Mouse (Mus musculus) CD4-positive, CD25-positive, alpha-beta regulatory T cell, adult 4 months (primary cell): ENCODE measurements at regions not wholly inside any gene's neighbourhood (a gene's known extent, or its start where the extent isn't known, plus 50 kb on each side); places are given as distances from the start of the nearest gene placed in this dataset.

Experiments
- ATAC-seq: one replicate; pipeline ENCODE4 v1.8.0; 2017

DNA sequence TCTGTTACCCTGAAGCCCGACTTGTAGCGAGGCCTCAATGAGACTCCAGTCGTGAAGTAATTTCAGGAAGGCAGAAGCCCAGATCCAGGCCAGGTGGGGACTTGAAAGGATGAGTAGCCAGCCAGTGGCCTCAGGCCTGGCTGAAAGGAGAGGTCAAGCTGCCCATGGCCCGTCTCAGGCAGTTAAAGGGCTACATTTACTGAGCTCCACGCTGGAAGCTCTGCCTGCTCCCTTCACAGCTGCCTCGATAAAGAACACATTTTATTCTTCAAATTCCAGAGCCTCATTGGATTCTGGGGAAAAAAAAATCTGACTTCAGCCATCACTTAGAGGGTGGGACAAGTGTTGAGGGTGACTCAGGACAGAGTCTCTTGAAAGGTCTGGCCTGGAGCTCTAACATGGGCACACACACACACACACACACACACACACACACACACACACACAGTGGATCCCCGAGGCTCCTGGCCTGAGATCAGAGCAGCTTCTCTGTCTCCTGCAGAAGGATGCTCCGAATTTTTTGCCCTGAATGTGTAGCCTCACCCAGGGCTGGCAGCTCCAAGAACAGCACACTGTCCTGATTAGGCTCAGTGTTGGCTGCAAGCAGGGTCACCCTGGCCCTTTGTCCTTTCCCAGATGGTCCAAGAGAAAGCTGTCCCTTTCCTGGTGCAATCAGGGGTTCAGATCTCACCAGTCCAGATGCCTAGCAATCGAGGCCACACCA, 53.0 kb downstream of the Gadd45g start:
- ATAC-seq: no peak

GRCm38 (mm10) chr13:51900043-51900440, 53.6 kb downstream of the Gadd45g start:
- ATAC-seq: no peak

DNA sequence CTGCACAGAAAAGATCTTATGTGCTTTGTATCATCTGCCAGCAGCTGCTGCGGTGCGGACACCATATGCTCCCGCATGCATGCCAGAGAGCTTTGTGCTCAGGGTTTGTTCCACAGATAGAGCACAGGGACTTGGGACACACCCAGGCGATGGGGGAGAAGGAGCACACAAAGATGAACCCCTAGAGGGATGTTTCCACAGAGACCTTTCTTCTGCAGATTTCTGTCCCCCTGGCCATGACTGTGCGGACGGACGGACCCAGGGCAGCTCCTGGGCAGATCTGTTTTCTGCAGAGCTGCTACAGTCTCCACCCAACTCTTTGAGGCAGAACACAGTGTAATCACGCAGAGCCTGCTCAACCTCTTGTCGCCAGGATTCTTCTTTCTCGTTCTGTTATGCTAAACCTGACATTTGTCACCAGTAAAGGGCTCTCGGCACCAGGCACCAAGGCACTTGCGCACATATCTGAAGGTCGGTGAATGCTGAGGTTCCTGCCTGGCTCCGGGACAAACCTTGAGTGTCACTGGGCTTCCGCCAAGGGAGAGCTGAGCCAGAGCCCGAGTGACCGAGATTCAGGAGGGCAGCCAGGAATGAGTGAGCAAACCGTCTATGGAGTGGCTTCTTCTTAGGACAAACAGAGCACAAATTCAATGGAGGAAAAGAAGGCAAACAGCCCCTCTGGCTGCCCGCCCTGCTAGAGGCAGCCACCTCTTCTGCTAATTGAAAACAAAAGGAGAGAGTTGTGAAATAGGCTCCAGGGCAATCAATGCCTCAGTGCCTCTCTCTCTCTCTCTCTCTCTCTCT, 56.2 kb downstream of the Gadd45g start:
- ATAC-seq: no peak

DNA sequence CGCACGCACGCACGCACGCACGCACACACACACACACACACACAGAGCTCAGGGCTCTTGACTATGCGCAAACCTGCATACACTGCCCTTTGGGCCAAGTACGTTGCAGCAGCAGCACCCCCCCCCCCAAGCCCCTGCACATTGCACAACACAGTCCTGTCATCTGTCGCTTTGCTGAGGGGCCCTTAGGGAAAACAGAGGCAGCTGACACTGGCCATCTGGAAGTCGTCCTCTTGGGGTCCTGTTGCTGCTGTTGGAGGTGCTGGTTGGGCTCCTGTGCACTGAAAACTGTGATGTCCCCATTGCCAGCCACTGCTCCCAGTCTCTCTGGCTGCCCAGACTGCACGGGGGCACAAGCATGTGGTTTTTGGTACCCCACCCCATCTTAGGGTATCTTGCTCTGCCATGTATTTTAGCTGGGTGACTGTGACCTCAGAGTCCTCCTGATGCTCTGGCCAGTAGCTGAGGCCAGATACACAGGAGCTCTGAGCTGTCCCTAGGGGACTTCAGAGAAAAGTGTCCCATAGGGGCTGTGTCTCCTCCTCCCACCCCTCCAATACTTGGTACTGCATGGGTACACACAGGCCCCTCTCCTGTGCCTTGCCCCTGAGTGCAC, 57.0 kb downstream of the Gadd45g start:
- ATAC-seq: no peak

DNA sequence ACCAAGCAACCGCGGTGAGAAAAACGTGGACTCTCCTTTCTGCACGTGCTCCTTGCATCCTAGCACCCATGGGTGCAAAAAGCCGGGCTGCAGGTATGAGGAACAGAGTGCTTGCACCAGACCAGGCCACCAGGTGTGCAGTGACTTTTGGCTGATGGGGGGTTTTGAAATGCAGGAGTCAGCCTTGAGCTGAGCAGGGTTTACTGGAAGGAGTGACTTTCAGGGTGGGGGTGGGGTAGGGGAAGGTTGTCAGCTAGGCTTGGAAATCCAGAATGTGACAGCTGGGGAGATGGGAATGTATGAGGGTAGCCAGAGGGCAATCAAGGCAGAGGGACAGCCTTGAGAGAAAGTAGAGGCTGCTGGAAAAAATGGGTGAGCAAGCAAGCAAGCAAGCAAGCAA, 58.8 kb downstream of the Gadd45g start:
- ATAC-seq: no peak

DNA sequence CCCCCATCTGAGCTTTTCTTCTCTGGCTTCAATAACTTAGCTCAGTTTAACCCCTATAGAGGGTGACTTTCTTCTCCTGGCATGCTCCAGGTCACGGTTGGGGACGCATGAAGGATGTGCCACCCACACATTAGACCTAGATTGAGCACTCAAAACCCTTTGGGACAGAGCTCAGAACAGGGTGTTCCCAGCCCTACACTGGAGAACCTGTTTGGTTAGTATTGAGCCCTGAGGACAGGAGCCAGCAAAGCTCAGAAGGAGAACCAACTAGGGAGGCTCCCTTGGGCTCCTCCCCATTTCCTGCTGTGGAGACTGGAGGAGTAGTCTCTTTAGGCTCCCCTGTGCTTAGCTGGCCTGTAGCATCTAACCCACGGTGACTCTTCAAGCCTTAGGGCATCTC, 59.6 kb downstream of the Gadd45g start:
- no peak for ATAC-seq

DNA sequence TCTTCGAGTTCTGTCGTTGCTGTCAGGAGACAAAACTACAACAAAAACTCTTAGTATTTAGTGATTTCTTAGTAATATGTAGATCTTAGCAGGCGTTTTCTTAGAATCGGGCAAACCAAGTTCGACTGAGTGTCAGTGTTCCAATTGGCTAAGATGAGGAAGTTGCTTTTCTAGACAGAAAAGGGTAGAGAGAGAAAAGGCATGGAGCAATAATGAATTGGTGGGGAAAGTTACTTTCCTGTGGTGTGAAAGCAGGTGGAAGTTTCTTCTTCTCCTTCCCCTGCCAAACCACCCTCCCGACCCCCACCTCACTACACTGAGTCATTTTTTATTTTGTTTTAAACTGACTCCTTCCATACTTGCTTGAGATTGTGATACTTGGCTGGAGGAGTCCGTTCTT, 62.0 kb downstream of the Gadd45g start:
- no peak for ATAC-seq

DNA sequence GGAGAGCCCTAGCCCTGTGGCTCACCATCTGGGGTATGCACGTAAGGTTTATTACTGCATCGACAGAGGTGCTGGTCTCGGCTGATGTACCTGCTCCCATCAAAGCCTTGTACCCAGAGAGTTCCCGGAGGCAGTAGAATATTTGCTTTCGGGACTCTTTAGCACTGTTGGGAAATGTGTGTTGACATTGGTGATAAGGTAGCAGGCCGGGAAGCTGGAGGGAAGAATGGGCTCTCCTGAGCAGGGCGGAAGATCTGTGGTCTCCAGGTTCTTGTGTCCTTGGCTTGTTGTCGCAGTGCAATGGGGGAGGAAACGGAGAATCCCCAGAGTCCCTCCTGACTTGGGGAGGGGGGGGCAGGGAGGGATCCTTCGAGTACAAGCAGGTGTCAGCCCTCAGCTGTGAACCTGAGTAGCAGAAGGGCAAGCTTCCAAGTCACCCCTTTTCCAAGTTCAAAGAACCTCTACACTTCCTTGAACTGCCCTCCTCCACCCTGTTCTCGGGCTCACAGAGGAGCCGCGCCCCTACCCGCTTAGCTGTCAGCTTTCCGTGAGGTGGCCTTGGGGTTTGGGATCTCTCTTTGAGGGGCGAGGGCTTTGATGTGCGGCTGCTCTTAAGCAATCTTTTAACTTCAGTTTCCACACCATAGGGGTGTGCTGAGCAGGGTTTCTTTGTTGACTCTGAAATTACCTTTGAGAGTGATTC, 65.0 kb downstream of the Gadd45g start:
- ATAC-seq: no peak

GRCm38 (mm10) chr13:51912477-51912876, 66.0 kb downstream of the Gadd45g start:
- ATAC-seq: no peak

GRCm38 (mm10) chr13:51912994-51913393, 66.5 kb downstream of the Gadd45g start:
- ATAC-seq: no peak

DNA sequence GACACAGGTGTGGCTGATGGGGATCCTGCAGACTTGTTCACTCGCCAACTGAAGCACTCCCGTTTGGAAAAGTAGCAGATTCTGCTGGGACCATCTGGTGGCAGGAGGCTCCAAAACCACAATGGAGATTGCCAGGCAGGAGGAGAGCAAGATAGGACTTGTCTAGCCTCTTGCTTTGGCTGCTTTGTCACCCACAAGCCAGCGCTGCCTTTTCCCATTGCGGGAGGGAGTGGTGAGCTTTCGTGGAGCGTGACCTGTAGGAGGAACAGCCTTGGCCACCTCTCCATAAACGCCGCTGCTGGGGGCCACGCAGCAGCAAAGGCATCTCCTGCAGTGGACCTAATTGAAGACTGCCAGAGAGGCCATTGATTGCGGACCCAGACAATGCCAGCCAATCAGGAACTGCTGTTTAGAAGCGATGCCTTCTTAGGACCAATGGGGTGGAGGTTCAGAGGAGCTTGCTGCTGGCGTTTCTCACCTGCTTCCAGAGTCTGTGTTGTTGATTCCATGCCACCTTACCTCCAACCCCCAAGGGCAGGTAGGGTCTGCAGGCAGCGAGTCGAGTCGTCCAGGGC, 70.3 kb downstream of the Gadd45g start:
- no peak for ATAC-seq

DNA sequence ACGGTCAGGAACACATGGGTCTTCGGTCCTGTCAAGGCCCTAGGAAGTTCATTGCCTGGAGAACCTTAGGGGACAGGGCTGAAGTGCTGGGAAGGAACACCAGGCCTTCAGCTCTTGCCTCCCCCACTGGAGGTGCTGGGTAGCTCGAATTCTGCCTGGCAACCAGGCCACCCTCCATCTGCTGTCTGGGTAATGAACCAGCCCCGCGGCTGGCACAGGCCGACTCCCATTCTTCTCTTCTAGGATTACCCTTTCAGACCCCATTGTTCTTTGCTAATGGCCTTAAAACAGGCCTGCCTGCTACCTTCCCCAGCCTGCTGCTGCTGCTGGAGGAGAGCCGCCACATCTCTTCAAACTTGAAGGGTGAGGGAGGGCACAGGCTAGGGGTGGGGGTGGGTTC, 71.2 kb downstream of the Gadd45g start:
- ATAC-seq: no peak

- ATAC-seq: no peak
Measured at GRCm38 (mm10) chr13:51918108-51918507, 71.6 kb downstream of the Gadd45g start.

DNA sequence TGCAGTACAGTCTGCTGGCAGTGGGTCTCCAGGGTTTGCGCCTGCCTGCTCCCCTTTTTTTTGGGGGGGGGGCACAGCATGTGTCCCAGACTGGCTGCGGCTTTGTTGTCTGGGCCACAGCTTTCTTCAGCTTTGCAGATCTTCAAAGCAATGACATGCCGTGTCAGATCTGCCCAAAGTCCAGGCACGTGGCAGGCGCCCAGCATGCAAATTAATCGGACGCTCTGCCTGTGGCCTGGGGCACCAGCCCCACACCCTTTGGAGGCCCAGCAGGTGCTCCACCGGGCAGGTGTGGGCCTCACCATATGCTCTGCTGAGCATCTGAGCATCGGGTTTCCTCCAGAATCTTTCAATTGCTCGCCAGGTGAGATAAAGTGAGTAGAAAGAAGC, 72.3 kb downstream of the Gadd45g start:
- ATAC-seq: no peak

GRCm38 (mm10) chr13:51919171-51919793, 72.8 kb downstream of the Gadd45g start:
- no peak for ATAC-seq

GRCm38 (mm10) chr13:51919937-51920336, 73.5 kb downstream of the Gadd45g start:
- no peak for ATAC-seq

DNA sequence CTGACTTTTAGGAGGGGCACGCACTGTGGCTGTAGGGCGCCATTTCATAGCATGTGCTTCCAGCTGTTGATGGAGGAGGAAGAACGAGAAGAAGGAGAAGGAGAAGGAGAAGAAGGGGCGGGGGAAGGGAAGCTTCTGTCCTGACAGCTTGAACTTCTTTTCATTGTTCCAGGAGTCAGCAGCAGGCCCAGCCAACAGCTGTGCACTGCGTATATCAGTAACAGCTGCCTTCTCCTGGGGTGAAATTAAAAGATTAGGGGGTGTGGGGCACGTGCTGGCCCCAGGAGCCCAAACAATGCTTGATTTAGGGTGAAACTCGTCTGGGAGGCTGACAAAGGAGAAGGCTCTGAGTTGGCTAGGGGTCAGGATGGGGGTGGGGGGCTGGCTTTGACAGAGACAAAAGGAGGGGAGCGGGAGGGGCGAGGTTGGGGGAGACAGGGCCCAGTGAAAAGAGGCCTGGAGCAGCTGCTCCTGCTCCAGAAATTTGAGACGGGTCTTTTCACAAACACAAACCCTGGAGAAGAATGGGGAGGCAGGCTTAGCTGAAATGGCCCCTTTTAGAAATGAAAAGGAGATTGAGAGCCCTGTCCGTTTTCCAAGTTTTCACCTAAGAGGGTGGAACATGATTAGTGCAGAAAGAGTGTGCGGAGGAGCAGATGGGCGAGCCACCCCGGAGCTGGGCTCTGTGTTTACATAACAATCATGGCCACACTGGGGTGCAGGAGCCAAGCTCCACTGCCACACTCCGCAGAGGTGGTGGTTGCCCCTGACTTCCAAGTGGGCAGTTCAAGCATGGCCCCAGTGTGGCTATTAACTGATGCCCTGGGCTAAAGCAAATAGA, 74.3 kb downstream of the Gadd45g start:
- ATAC-seq: no peak

GRCm38 (mm10) chr13:51921550-51921949, 75.1 kb downstream of the Gadd45g start:
- ATAC-seq: no peak

DNA sequence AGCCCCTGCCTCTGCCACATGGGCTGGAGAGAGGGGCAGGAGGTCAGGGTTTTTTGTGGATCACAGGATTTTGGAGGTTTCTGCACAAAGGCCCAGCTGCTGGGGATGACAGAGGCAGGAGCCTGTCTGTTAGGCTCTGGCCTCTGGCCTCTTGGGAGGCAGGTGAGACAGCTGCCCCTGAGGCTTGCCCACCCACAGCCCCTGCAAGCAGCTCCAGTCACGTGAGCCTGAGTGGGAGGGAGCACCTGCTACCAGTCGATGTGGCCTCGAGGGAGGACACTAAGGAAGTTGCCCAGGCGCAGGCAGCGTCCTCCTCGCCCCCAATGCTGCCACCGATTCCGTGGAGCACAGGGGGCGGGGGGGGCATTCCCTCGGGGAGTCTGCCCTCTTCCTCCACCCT, 80.3 kb downstream of the Gadd45g start:
- ATAC-seq: no peak

GRCm38 (mm10) chr13:51929730-51930129, 83.3 kb downstream of the Gadd45g start:
- ATAC-seq: no peak

DNA sequence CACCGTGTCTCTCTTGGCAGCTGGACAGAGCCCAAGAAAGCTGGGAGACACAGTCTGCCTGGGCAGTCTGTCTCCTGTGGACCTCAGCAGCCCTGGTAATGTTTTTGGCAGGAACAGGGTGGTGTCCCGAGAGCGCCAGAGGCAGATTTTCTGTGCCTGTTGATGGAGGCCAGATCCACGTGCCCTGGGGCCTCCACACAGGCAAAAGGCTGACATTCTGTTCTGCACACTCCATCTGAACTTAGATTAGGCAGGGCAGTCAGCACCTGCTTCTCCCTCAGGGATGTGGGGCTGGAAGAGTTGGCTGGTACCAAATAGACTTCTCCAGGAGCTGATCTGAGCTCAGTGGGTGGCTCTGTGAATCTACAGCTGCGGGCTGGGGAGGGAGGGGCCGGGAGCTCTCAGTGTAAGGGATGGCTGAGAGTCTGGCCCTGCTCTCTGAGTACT, 83.8 kb downstream of the Gadd45g start:
- ATAC-seq: no peak
